Mouse (Mus musculus): ENCODE measurements at regions not wholly inside any gene's neighbourhood (a gene's known extent, or its start where the extent isn't known, plus 50 kb on each side); places are given as distances from the start of the nearest gene placed in this dataset.
"Not testable (repeated sequence)": the region's sequence is repeated elsewhere in the genome, so short reads cannot be mapped to it uniquely, and the experiment has no call there.

DNA sequence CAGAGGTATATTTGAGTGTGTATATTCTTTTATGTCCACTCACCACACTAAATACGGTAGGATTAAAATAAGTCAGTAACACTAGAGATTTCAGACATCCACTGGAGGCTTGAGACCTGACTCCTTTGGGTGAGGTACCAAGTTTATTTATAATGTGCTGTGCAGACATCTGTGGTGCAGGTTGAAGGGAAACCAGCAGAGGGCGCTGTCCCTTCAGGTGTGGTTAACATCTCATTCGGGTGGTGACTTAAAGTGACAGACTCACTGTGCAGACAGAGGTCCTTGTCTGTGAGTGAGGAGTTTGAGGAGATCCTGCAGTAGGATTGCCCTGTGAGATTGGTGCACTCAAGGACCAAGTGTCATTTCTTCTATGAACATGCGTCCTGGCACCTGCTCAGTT, 632.5 kb downstream of the Dad1 start:
- in situ Hi-C loops (cut with MboI, MseI) = not testable (repeated sequence)

DNA sequence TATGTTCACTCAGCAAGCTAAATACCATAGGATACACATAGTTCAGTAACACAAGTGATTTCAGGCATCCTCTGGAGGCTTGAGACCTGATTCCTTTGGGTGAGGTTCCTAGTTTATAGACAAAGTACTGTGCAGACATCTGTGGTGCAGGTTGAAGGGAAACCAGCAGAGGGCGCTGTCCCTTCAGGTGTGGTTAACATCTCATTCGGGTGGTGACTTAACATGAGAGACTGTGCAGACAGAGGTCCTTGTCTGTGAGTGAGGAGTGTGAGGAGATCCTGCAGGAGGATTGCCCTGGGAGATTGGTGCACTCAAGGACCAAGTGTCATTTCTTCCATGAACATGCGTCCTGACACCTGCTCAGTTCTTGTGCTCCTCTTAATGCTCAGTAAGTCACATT, 637.8 kb downstream of the Dad1 start:
- in situ Hi-C loops (cut with MboI, MseI) = not testable (repeated sequence)

DNA sequence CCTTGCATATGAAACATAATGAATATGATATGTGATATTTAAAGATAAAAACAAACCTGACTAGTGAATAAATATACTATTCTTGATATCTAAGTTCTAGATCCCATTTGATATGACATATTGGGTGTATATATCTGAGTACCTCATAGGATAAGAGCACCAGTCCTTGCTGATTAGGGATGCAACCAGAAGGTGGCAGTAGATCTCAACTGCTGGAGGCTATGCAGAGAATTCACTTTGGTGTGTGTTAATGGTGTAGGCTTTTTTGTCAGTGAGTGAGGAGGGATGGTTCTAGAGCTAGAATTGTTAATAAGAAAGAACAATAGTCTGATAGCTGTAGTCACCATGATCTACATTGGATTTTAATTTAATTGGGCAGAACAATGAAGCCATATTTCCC, 639.6 kb downstream of the Dad1 start:
- in situ Hi-C loops (cut with MboI, MseI) = no loop called here

DNA sequence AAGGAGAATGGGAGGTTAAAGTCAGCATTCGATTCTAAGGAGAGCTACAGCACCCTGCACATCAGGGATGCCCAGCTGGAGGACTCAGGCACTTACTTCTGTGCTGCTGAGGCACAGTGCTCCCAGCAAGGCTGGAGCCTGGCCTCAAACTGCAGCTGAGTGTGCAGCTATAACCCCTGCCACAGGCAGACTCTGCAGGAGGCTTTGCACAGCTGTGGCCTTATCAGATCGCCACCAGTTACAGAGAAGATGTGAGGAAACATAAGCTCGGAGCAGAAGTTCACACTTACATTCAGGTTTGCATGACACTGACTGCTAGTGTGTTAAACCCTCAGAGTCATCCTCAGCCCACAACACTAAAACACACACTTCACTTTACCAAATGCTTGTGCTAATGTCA, 654.6 kb downstream of the Dad1 start:
- in situ Hi-C loops (cut with MboI, MseI) = not testable (repeated sequence)

DNA sequence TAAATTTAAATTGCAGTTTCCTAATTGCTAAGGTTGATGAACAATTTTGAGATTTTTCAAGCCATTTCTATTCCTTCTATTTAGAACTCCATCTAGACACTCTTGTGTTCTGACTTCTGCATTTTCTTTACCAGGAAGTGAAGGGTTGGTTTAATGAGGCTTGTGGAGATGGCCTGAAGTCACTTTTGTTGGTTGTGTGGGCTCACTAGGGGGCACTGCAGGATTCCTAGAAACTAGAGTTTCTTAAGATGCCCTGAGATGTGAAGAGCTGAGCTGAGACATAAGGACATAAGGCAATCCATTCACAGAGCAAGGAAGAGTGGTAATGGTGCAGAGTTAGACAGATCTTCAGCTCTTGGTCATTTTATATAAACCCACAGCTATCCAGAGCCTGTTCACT, 656.6 kb downstream of the Dad1 start:
- in situ Hi-C loops (cut with MboI, MseI) = not testable (repeated sequence)

DNA sequence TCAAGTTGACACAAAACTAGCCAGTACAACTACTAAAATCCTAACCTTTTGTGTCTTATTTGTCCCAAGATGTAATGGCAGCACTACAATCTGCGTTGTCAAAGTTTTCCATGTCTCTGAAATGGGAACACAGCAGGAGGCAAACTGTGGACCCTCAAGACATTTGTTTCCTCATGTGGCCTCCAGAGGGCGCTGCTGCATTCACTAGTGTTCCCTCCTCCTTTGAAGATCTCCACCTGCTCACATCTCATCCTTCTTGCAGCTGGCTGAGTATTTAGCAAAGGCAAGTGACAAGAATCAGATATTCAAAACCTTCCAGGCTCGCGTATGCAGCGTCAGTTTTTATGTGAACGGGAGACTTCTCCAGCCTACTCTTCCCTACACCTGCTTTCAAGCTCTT, 663.3 kb downstream of the Dad1 start:
- in situ Hi-C loops (cut with MboI, MseI) = not testable (repeated sequence)

DNA sequence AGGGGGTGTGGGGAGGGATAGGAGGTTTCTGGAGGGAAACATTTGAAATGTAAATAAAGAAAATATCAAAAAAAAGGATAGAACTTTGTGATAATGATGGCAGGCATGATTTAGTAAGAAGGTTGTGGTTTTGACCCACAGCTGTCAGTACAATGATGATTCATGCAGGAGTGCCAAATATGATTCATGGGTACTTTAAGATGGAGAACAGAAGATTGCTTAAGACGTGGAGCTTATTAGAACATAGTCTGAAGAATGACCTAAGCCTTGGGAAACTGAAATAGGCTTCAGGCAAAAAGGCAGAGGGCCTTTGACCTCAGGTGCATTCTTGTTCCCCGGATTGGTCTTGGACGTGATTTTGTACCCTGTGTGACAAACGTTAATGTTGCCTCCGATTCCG, 671.4 kb downstream of the Dad1 start:
- in situ Hi-C loops (cut with MboI, MseI) = not testable (repeated sequence)

DNA sequence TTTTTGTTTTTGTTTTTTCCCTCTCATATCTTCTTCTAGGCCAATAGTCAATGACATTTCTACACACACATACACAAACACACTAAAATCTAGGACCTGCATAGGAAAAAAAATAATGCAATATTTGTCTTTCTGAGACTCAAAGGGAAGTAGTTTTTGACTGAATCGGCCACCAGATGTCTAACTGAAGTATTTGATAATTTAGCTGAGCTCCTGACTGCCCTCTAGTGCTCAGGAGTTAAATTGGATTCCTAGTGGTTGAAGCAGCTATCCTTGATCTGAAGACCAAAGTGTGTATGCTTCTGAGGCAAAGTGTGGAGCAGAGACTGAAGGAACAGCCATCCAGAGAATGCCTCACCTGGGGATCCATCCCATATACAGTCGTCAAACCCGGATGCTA, 672.2 kb downstream of the Dad1 start:
- in situ Hi-C loops (cut with MboI, MseI) = not testable (repeated sequence)

DNA sequence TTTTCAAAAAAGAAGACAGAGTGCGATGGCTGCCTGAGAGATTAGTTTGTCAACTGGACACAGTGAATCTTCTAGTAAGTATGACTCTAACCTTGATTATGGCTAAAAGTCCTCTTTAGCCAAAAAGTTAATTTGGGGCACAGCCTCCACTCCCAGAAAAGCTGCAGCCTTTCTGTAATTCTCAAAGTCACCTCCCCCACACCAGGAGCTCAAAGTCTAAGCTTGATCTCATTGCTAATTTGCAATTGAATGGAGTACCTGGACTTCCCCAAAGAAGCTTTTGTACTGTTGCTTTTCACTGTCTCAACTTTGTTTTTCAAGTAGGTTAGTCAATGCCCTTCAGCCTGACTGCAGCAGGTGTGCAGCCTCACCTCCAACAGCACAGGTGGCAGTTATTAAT, 677.0 kb downstream of the Dad1 start:
- in situ Hi-C loops (cut with MboI, MseI) = not testable (repeated sequence)

DNA sequence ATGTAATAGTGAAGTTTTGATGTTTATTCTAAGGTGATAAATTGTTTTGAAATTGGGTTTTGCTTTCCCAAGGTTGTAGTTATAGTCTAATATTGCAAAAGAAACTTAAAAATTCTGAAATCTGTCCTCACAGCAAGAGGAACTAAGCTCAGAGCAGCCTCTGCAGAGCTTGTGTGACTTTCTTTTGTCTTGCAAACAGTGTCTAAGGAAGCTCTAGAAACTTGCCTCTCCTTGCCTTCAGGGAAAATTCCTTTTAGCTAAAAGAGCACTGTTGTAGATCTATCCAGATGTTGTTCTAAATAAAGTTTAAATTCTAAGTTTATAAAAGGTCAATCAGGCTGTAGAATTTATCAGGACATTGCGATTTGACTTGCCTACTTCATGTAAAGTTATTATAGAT, 681.2 kb downstream of the Dad1 start:
- in situ Hi-C loops (cut with MboI, MseI) = not testable (repeated sequence)

DNA sequence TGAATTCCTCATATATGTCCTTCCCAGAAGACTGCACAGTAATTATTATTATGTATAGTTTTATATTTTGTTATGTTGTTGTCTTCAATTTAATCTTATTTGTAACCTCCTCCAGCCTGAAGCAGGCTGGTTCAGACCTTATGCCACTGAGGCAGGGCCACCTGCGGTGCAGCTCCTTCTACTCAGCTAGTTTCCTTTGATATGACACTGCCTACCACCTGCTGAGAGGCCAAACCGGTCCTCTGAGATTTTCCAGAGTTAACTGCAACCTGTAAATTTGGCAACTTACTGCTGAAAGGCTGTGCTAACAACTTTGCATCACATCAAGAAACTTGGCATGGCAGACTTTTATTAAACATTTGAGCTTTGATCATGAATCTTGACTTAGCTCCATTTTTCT, 691.3 kb downstream of the Dad1 start:
- in situ Hi-C loops (cut with MboI, MseI) = no loop called here

DNA sequence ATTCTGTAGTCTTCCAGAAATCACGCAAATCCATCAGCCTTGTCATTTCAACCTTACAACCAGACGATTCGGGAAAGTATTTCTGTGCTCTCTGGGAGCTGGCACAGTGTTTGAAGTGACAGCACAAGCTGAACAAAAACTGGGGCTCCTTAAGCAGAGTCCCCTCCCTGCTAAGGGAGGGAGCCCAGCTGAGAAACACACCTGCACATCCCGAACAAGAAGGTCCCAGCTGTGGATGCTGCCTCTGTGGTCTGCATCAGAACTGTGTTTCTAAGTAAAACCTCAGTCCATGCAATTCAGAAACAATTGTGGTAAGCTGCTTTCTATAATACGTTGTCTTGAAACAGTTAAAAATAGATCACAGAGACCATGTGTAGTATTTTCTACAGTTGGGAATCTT, 693.8 kb downstream of the Dad1 start:
- in situ Hi-C loops (cut with MboI, MseI) = not testable (repeated sequence)

DNA sequence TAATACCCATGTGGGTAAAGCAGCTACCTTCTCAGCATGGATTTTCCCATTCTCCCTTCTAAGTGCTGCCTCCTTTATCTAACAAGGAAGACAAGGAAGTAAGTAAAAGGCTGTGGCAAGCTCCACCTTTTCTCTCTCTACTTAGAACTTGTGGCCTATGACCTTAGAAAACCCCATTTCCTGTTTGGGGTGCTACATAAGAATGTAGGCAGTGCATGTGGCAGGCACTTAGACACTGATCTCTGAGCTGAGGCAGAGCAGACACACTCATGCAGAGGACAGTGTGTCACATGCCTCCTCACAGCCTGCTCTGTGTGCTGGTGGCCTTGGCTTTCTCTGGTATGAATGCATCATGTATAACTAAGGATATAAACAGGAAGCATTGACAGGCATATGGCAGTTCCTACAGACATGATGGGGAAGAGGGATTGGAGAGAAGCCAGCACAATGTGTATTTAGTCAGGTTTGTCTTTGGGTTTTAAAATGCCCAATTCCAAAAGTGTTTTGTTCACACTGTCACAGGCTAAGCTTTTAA, 694.5 kb downstream of the Dad1 start:
- in situ Hi-C loops (cut with MboI, MseI) = not testable (repeated sequence)

DNA sequence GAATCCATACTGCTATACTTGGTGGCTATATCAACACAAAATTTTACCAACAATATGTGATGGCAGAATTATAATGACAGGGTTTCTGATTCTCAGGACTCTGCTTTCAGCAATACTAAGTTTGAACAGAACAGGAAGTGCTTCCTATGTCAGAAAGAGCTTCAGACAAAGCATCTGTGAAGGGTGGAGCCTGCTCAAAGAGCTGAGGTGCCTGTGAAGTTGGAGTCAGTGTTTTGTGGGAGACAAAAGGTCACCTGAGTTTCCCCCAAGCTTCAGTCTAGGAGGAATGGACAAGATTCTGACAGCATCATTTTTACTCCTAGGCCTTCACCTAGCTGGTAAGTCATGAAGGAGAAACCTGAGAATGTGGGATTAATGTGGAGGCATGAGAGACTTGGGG, 700.1 kb downstream of the Dad1 start:
- in situ Hi-C loops (cut with MboI, MseI) = no loop called here

DNA sequence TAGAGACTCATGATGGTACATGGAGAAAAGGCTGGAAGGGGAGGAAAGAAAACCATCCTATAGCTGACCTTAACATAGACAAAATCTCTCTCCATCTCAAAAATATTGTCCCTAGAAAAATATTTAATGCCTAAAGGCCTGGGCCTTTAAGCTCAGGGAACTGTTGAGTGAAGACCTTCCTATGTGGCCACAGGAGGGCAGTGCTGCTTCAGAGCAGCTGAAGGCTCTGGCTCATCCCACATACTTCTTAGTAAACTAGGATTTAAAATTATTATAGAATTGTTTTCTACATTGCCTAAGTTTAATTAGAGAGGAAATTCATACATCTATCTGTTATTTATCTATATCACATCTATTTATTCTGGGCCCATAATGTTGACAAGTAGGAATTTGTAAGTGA, 706.5 kb downstream of the Dad1 start:
- in situ Hi-C loops (cut with MboI, MseI) = loop anchor here (25.0 kb wide), 1 partner anchor 640 kb away; no protein-coding TSS in a partner anchor

DNA sequence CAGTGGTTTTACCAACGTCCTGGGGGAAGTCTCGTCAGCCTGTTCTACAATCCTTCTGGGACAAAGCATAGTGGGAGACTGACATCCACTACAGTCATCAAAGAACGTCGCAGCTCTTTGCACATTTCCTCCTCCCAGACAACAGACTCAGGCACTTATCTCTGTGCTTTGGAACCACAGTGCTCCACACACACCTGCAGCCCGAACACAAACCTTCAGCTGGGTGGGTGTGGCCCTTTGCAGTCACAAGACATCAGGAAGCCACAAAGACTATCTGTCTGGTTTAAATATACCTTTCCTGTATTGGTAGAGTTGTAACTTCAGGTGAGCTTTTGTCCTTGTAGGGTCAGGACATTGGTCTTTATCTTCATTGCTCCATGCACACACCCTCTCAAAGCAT, 708.6 kb downstream of the Dad1 start:
- in situ Hi-C loops (cut with MboI, MseI) = loop anchor here (25.0 kb wide), 1 partner anchor 642 kb away; no protein-coding TSS in a partner anchor

DNA sequence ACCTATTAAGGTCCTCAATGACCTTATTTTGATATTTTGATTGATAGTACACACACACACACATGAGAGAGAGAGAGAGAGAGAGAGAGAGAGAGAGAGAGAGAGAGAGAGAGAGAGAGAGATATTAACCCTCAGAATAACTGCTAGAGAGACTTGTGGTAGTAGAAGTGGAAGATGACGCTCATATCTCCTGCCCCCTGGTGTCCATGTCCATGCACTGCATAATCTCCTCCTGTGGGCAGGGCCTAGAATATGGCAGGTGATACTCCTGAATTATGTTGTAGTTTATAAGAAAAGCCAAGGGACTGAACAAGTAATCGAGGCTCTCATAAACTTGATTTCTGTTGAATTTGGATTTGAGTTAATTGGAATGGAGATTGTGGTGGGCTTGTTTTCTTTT, 712.3 kb downstream of the Dad1 start:
- in situ Hi-C loops (cut with MboI, MseI) = loop anchor here (25.0 kb wide), 1 partner anchor 646 kb away; no protein-coding TSS in a partner anchor

DNA sequence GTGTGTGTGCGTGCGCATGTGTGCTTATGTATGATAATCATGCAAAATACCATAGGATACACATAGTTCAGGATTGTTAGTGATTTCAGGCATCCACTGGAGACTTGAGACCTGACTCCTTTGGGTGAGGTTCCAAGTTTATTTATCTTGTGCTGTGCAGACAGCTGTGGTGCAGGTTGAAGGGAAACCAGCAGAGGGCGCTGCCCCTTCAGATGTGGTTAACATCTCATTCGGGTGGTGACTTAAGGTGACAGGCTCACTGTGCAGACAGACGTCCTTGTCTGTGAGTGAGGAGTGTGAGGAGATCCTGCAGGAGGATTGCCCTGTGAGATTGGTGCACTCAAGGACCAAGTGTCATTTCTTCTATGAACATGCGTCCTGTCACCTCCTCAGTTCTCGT, 716.0 kb downstream of the Dad1 start:
- in situ Hi-C loops (cut with MboI, MseI) = loop anchor here (25.0 kb wide), 1 partner anchor 649 kb away; no protein-coding TSS in a partner anchor

DNA sequence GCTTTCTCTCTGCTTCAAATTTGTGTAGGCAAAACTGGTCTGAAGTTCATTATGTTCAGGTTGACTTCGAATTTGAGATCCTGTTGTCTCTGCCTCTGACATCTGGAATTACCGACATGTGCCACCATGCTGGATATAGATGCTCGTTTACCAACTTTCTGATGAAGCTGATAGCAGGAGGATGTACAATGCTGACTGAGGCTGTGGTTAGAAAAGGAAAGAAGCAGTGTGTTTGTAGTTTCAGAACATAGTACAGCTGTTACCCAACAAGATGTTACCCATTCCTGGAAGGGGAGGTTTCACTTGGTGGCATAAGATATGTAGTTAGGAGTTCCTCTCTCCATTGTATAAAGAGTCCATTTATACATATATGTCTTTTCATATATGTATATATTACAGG, 730.5 kb downstream of the Dad1 start:
- in situ Hi-C loops (cut with MboI, MseI) = not testable (repeated sequence)

DNA sequence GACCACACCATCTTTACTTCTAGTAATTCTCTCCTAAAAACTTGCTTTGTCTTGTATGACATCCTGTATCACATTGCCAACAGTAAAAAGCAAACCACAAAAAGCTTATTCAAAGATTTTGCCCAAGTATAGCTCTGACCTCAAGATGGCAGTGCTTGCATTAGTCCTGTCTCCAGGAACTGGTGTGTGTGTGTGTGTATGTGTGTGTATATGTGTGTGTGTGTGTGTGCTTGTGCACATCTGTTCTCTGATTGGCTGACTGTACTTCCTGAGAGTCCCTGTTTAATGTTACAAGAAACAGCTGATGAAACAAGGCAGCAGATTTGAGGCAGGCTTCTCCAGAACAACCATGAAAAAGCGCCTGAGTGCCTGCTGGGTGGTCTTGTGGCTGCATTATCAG, 735.0 kb downstream of the Dad1 start:
- in situ Hi-C loops (cut with MboI, MseI) = loop anchor here (5.0 to 10.0 kb wide), 2 partner anchors 384 to 697 kb away; no protein-coding TSS in a partner anchor

DNA sequence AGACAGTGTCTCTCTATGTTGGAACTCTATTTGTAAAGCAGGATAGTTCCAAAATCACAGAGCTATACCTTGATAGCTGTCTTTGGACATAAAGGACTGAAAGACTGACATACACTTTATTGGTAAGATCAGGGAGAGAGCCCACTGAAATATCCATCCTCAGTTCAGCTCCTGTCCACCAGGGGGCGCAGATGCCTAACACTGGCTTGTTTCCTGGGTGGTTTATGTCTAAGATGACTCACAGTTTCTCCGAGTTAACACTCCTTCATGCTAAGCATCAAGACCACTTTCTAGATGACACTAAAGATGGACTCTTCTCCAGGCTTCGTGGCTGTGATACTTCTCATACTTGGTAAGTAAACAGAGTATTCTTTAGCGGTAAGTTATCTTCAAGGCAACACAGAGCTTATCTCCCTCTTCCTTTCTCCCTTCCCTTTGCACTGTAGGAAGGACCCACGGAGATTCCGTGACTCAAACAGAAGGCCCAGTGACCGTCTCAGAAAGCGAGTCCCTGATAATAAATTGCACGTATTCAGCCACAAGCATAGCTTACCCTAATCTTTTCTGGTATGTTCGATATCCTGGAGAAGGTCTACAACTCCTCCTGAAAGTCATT, 737.2 kb downstream of the Dad1 start:
- in situ Hi-C loops (cut with MboI, MseI) = loop anchor here (5.0 to 10.0 kb wide), 2 partner anchors 382 to 694 kb away; no protein-coding TSS in a partner anchor

DNA sequence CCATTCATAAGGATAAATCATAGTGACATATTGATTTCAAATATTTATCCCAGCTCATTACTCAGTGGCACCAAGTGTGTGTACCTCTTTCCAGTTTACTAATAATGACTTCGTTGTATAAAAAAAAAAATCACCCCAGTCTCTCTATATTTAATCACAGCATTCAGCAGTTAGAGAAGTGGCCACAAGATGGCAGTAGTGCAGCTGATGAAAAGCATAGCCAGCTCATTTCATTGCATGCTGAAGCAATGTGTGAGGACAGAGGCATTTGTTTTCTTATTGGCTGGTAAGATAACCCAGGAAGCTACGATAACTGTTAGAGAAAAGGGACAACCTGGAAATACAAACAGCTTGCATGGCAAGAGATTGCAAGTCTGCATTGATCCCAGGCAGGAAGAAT, 748.5 kb downstream of the Dad1 start:
- in situ Hi-C loops (cut with MboI, MseI) = not testable (repeated sequence)

DNA sequence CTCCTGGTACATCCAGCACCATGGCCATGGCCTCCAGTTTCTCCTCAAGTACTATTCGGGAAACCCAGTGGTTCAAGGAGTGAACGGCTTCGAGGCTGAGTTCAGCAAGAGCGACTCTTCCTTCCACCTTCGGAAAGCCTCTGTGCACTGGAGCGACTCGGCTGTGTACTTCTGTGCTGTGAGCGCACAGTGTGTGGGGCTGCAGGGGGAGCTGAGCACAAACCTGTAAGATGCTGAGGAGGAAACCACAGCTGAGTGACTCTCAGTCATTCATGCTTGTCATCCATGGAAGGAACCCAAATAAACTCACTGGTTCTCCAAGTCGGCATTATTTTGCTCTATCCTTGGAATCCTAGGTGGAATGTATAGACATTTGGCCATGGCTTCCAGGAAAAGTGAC, 765.5 kb downstream of the Dad1 start:
- in situ Hi-C loops (cut with MboI, MseI) = not testable (repeated sequence)

DNA sequence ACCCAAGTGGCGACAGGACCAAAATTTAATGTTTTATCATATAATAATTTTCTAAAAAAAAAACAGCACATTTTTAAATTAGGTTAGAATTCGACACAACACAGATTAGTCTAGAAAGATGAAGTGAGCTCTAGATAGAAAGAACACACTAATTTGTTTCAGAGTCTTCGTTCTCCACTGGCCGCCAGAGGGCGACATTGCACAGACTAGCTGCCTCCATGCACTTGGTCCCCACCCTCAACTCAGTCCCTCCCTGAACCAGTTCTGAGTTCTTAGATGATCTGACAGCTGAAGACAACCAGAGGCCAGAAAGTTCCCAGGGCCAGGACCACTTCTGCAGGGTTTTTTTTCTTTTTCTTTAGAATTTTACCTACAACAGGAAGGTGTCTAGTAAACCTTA, 766.3 kb downstream of the Dad1 start:
- in situ Hi-C loops (cut with MboI, MseI) = not testable (repeated sequence)
